Mouse (Mus musculus): ENCODE data around the gene Rgs6.
A peak's percentile ranks its signal among the peaks of the same experiment; 100 is the strongest.

The Rgs6 gene

GRCm38 (mm10) chr12:83034859-83035569, 446.9 kb downstream of the Rgs6 start:
- no peak for DNase-seq (ENCODE audit: low spot score)

GRCm38 (mm10) chr12:83037798-83038560, 449.9 kb downstream of the Rgs6 start:
- DNase-seq (ENCODE audit: low spot score), result no peak

- no peak for DNase-seq (ENCODE audit: low spot score)
Observed at GRCm38 (mm10) chr12:83038779-83039178, 450.7 kb downstream of the Rgs6 start.

- no peak for DNase-seq (ENCODE audit: low spot score)
Observed at GRCm38 (mm10) chr12:83039859-83040258, 451.8 kb downstream of the Rgs6 start.

GRCm38 (mm10) chr12:83043980-83044620, 456.0 kb downstream of the Rgs6 start:
- no peak for DNase-seq (ENCODE audit: low spot score)

GRCm38 (mm10) chr12:83044621-83044990, 456.5 kb downstream of the Rgs6 start:
- no peak for DNase-seq (ENCODE audit: low spot score)

- no peak for DNase-seq (ENCODE audit: low spot score)
Observed at GRCm38 (mm10) chr12:83045001-83045531, 457.0 kb downstream of the Rgs6 start.

GRCm38 (mm10) chr12:83046734-83047133, 458.6 kb downstream of the Rgs6 start:
- DNase-seq (ENCODE audit: low spot score), result no peak

GRCm38 (mm10) chr12:83047710-83048109, 459.6 kb downstream of the Rgs6 start:
- no peak for DNase-seq (ENCODE audit: low spot score)

GRCm38 (mm10) chr12:83050514-83050913, 462.4 kb downstream of the Rgs6 start:
- DNase-seq (ENCODE audit: low spot score), result no peak

- DNase-seq (ENCODE audit: low spot score), result no peak
Observed at GRCm38 (mm10) chr12:83052391-83052790, 464.3 kb downstream of the Rgs6 start.

GRCm38 (mm10) chr12:83055690-83056089, 467.6 kb downstream of the Rgs6 start:
- DNase-seq (ENCODE audit: low spot score), result no peak

GRCm38 (mm10) chr12:83066426-83066825, 478.3 kb downstream of the Rgs6 start:
- no peak for DNase-seq (ENCODE audit: low spot score)

- no peak for DNase-seq (ENCODE audit: low spot score)
Observed at GRCm38 (mm10) chr12:83070848-83071247, 482.8 kb downstream of the Rgs6 start.

- peak; percentile 13 for DNase-seq (ENCODE audit: low spot score)
Observed at GRCm38 (mm10) chr12:83072181-83072887, 484.2 kb downstream of the Rgs6 start.

- peak; percentile 73 for DNase-seq (ENCODE audit: low spot score)
Observed at GRCm38 (mm10) chr12:83072951-83073878, 485.1 kb downstream of the Rgs6 start.

GRCm38 (mm10) chr12:83073879-83074368, 485.8 kb downstream of the Rgs6 start:
- no peak for DNase-seq (ENCODE audit: low spot score)

GRCm38 (mm10) chr12:83076179-83076578, 488.1 kb downstream of the Rgs6 start:
- DNase-seq (ENCODE audit: low spot score), result no peak

GRCm38 (mm10) chr12:83077486-83077885, 489.4 kb downstream of the Rgs6 start:
- DNase-seq (ENCODE audit: low spot score), result no peak

GRCm38 (mm10) chr12:83083427-83083826, 495.3 kb downstream of the Rgs6 start:
- no peak for DNase-seq (ENCODE audit: low spot score)

- no peak for DNase-seq (ENCODE audit: low spot score)
Observed at GRCm38 (mm10) chr12:83084614-83085013, 496.5 kb downstream of the Rgs6 start.
